15 mouse cellular contexts compared by ENCODE assay signal in the genomic region with DNA sequence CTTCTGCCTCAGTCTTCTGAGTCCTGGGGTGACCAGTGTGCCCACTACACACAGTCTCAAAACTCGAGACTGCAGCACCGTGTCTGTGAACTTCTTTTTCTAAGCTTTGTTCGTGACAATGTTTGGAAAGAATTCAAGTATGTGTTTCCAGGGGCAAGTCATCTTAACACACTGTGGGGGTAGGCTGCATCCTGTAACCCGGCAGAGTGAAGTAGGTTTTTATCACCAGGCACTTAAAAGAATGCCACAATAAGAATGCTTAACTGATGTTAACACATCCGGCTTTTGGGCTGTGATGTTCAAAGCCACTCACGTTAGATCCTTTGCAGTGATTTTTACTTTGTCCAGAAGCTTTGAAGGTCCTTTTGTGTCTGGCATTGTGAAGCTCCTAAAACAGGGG. TPM values are rescaled to one million over a fixed set of nuclear protein-coding genes. Genes with fewer than 3 reads are reported as not detected.
A peak's percentile ranks its signal among the peaks of the same experiment; 100 is the strongest.
DNase-seq lines count a peak whose midpoint lies in the region; ATAC-seq and TF ChIP-seq lines count a peak whose summit lies in the region.
"Had no signal": no experiment of that assay in that cellular context is flagged by ENCODE, and none has a peak within 500 bp of the region (broad histone marks: within the 10 kb centered on the region; RNA-seq: fewer than 3 reads in every experiment).

No protein-coding gene starts in this region.

- no peak for ATAC-seq in midbrain, embryonic 16.5 days
- ATAC-seq in midbrain, embryonic 15.5 days (replicated peaks), result no peak
- ATAC-seq: forebrain, embryonic 14.5 days had no signal

- H3K9ac ChIP-seq in midbrain, embryonic 16.5 days (ENCODE audit: low read depth, low read length), result no peak overlapping the region
- H3K9ac ChIP-seq in midbrain, embryonic 15.5 days, result no peak overlapping the region
- H3K9ac ChIP-seq: hindbrain, embryonic 14.5 days; neural tube, embryonic 15.5 days had no signal

- H3K4me3 ChIP-seq in kidney, adult 2 months (ENCODE audit: insufficient read depth, low read depth, low read length), result no peak overlapping the region
- no peak overlapping the region for H3K4me3 ChIP-seq in midbrain, embryonic 16.5 days (ENCODE audit: low read depth, low read length)
- H3K4me3 ChIP-seq in midbrain, embryonic 15.5 days, result no peak overlapping the region
- H3K4me3 ChIP-seq: neural tube, embryonic 15.5 days had no signal

- peak; percentile 27 for DNase-seq in kidney, adult 2 months
- DNase-seq in kidney, adult 11 months, result no peak
- peak; percentile 79 for DNase-seq in T-cell, adult 2 months (ENCODE audit: low spot score)
- DNase-seq in naive thymus-derived CD4-positive, alpha-beta T cell, adult 2 months (ENCODE audit: low read depth), result peak; percentile 92
- no peak for DNase-seq in urinary bladder, postnatal 14 days (ENCODE audit: low spot score)
- DNase-seq: cerebellum, adult 9-11 months; gastrocnemius, postnatal 10 days; right cerebral cortex, postnatal 4 days had no signal

- H3K4me2 ChIP-seq in midbrain, embryonic 16.5 days (ENCODE audit: low read length), result no peak overlapping the region
- no peak overlapping the region for H3K4me2 ChIP-seq in midbrain, embryonic 15.5 days
- H3K4me2 ChIP-seq: hindbrain, embryonic 14.5 days; neural tube, embryonic 15.5 days had no signal

- no peak for TF ChIP-seq POLR2A in kidney, adult 2 months (IDR thresholded peaks at IDR 0.05; ENCODE audit: low read depth, low read length)

- WGBS in kidney, adult 2 months, result 20% methylated on average over 6 of the region's 6 CpGs
- 62% methylated on average over 6 of the region's 6 CpGs for WGBS in midbrain, embryonic 16.5 days
- WGBS in midbrain, embryonic 15.5 days, result 69% methylated on average over 6 of the region's 6 CpGs

- no peaks in the 10 kb centered on the region for H3K36me3 ChIP-seq in kidney, adult 2 months (ENCODE audit: control insufficient read depth, insufficient read depth, low read length)
- H3K36me3 ChIP-seq in midbrain, embryonic 16.5 days (ENCODE audit: control insufficient read depth, insufficient read depth, low read length), result no peaks in the 10 kb centered on the region
- H3K36me3 ChIP-seq in midbrain, embryonic 15.5 days (replicated peaks), result no peaks in the 10 kb centered on the region
- H3K36me3 ChIP-seq: G1E; neural tube, embryonic 15.5 days had no signal

- H3K27me3 ChIP-seq in kidney, adult 2 months (replicated peaks; ENCODE audit: control insufficient read depth, insufficient read depth, low read length), result no peaks in the 10 kb centered on the region
- no peaks in the 10 kb centered on the region for H3K27me3 ChIP-seq in midbrain, embryonic 16.5 days (ENCODE audit: control insufficient read depth, insufficient read depth, low read depth, low read length)
- no peaks in the 10 kb centered on the region for H3K27me3 ChIP-seq in midbrain, embryonic 15.5 days (replicated peaks)
- H3K27me3 ChIP-seq: neural tube, embryonic 15.5 days had no signal

- no peaks in the 10 kb centered on the region for H3K9me3 ChIP-seq in midbrain, embryonic 16.5 days (replicated peaks; ENCODE audit: control insufficient read depth, low read length, poor library complexity, severe bottlenecking)
- H3K9me3 ChIP-seq in midbrain, embryonic 15.5 days, result no peaks in the 10 kb centered on the region
- H3K9me3 ChIP-seq: G1E; neural tube, embryonic 15.5 days had no signal

- no peak for TF ChIP-seq CTCF in kidney, adult 2 months (conservative IDR thresholded peaks at IDR 0.05; ENCODE audit: insufficient read depth, insufficient read length, low read depth, low read length)

- H3K27ac ChIP-seq in kidney, adult 2 months (ENCODE audit: insufficient read depth, low read depth, low read length), result no peak overlapping the region; the same call in 1 of the 2 replicates
- H3K27ac ChIP-seq in midbrain, embryonic 16.5 days (ENCODE audit: low read length), result 0 out of 2 replicates have a peak overlapping the region, but pooled peaks have one; percentile 17
- no peak overlapping the region for H3K27ac ChIP-seq in midbrain, embryonic 15.5 days
- H3K27ac ChIP-seq: hindbrain, embryonic 14.5 days; macrophage; neural tube, embryonic 15.5 days had no signal

- H3K4me1 ChIP-seq in kidney, adult 2 months (ENCODE audit: control insufficient read depth, insufficient read depth, low read length), result no peaks in the 10 kb centered on the region; the same call in 1 of the 2 replicates
- no peaks in the 10 kb centered on the region for H3K4me1 ChIP-seq in midbrain, embryonic 16.5 days (ENCODE audit: control insufficient read depth, insufficient read depth, low read length)
- H3K4me1 ChIP-seq in midbrain, embryonic 15.5 days, result no peaks in the 10 kb centered on the region
- H3K4me1 ChIP-seq: neural tube, embryonic 15.5 days had no signal

RNA-seq across cellular contexts. Expression of a gene that starts 20.9 kb away (rescaled TPM):
- polyA plus RNA-seq in kidney, adult 2 months (2012; rRNA removed), result 6.5 and 10.0 TPM in 2 replicates
- polyA plus RNA-seq in midbrain, embryonic 16.5 days (2015; fragmentation: Nextera tagmentation; extraction: Ambion mirVana), result 19.6 and 21.5 TPM in 2 replicates
- polyA plus RNA-seq in midbrain, embryonic 15.5 days (2015; fragmentation: Nextera tagmentation; extraction: Ambion mirVana), result 21.7 and 22.6 TPM in 2 replicates

Comparison
In these comparisons a context has a peak if more than half of its experiments do, and no peak if none do; other contexts are left out.
1. DNase-seq: peak in kidney, adult 2 months (single experiment), T-cell, adult 2 months (single experiment) and naive thymus-derived CD4-positive, alpha-beta T cell, adult 2 months (single experiment); none in kidney, adult 11 months (single experiment) and urinary bladder, postnatal 14 days (single experiment).